ENCODE assay signal across 20 mouse cellular contexts in the genomic region with DNA sequence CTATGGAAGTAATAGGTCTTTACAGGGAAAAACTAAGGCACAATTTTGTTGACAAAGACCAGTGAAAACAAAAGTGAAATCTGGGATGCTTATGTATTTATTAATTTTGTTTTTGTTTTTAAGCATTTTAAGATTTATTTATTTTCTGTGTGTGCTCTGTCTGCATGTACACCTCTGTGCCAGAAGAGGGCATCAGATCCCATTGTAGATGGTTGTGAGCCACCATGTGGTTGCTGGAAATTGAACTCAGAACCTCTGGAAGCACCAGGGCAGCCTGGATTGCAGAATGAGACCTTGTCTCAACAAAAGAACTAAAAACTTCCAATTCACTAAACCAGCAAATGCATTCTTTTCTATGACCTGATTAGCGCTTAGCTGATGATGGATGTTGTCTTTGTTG. TPM values are rescaled to one million over a fixed set of nuclear protein-coding genes. Genes with fewer than 3 reads are reported as not detected.
DNase-seq lines count a peak whose midpoint lies in the region; ATAC-seq and TF ChIP-seq lines count a peak whose summit lies in the region.
"Had no signal": no experiment of that assay in that cellular context is flagged by ENCODE, and none has a peak within 500 bp of the region (broad histone marks: within the 10 kb centered on the region; RNA-seq: fewer than 3 reads in every experiment).

No protein-coding gene starts in this region.

- POLR2A ChIA-PET in Patski (lab: Charles Lee), result no interaction called here

- no peak for TF ChIP-seq POLR2A in kidney, adult 2 months (IDR thresholded peaks at IDR 0.05; ENCODE audit: low read depth, low read length)

- H3K9me3 ChIP-seq in kidney, postnatal 0 days (replicated peaks; ENCODE audit: low read length), result no peaks in the 10 kb centered on the region
- H3K9me3 ChIP-seq in midbrain, postnatal 0 days (ENCODE audit: low read length), result no peaks in the 10 kb centered on the region
- no peaks in the 10 kb centered on the region for H3K9me3 ChIP-seq in midbrain, embryonic 11.5 days (ENCODE audit: control insufficient read depth, low read length)
- H3K9me3 ChIP-seq: heart, embryonic 15.5 days; hindbrain, embryonic 10.5 days; midbrain, embryonic 10.5 days had no signal

- H3K4me1 ChIP-seq in kidney, postnatal 0 days (replicated peaks; ENCODE audit: insufficient read depth, low read length), result no peaks in the 10 kb centered on the region
- H3K4me1 ChIP-seq in kidney, adult 2 months (ENCODE audit: control insufficient read depth, insufficient read depth, low read length), result no peaks in the 10 kb centered on the region
- H3K4me1 ChIP-seq in midbrain, postnatal 0 days (ENCODE audit: insufficient read depth, low read length), result no peaks in the 10 kb centered on the region
- H3K4me1 ChIP-seq in midbrain, embryonic 11.5 days (ENCODE audit: control insufficient read depth, insufficient read depth, low read length), result no peaks in the 10 kb centered on the region
- H3K4me1 ChIP-seq: heart, embryonic 15.5 days; hindbrain, embryonic 10.5 days; midbrain, embryonic 10.5 days had no signal

- no peak for DNase-seq in kidney, postnatal 0 days (ENCODE audit: low spot score)
- DNase-seq in kidney, adult 2 months, result no peak
- no peak for DNase-seq in midbrain, postnatal 0 days (ENCODE audit: low spot score)
- no peak for DNase-seq in midbrain, embryonic 11.5 days (ENCODE audit: low spot score, missing footprints)
- DNase-seq in Patski (ENCODE audit: low read depth, low spot score), result no peak
- no peak for DNase-seq in gastrocnemius, postnatal 14 days
- DNase-seq in cerebellum, adult 9-10 months, result no peak
- DNase-seq: adrenal gland, postnatal 25 days; cerebellum, adult 11-12 months; cerebellum, postnatal 25 days; embryo, embryonic 11 days; heart, adult 18-20 months; kidney, adult 9 months; kidney, postnatal 4 days; lung, adult 18-20 months; right cerebral cortex, postnatal 4 days had no signal

- H3K27ac ChIP-seq in kidney, postnatal 0 days, result no peak overlapping the region
- H3K27ac ChIP-seq in kidney, adult 2 months (ENCODE audit: insufficient read depth, low read depth, low read length), result no peak overlapping the region
- no peak overlapping the region for H3K27ac ChIP-seq in midbrain, postnatal 0 days (ENCODE audit: low read depth, low read length)
- H3K27ac ChIP-seq in midbrain, embryonic 11.5 days (ENCODE audit: low read depth, low read length), result no peak overlapping the region
- H3K27ac ChIP-seq: heart, embryonic 15.5 days; hindbrain, embryonic 10.5 days; macrophage; midbrain, embryonic 10.5 days had no signal

- H3K4me3 ChIP-seq in kidney, postnatal 0 days (replicated peaks; ENCODE audit: low read depth, low read length), result no peak overlapping the region
- H3K4me3 ChIP-seq in kidney, adult 2 months (ENCODE audit: insufficient read depth, low read depth, low read length), result no peak overlapping the region
- no peak overlapping the region for H3K4me3 ChIP-seq in midbrain, postnatal 0 days (ENCODE audit: low read depth, low read length)
- no peak overlapping the region for H3K4me3 ChIP-seq in midbrain, embryonic 11.5 days (ENCODE audit: low read depth, low read length)
- H3K4me3 ChIP-seq: heart, embryonic 15.5 days; hindbrain, embryonic 10.5 days; midbrain, embryonic 10.5 days had no signal

- no peak overlapping the region for H3K4me2 ChIP-seq in kidney, postnatal 0 days (ENCODE audit: low read length)
- no peak overlapping the region for H3K4me2 ChIP-seq in midbrain, postnatal 0 days (ENCODE audit: low read depth, low read length, poor library complexity, severe bottlenecking)
- no peak overlapping the region for H3K4me2 ChIP-seq in midbrain, embryonic 11.5 days
- H3K4me2 ChIP-seq: heart, embryonic 15.5 days had no signal

- H3K36me3 ChIP-seq in kidney, postnatal 0 days (ENCODE audit: insufficient read depth, low read length), result peaks cover 21% of the 10 kb centered on the region
- H3K36me3 ChIP-seq in kidney, adult 2 months (ENCODE audit: control insufficient read depth, insufficient read depth, low read length), result peaks cover 4% of the 10 kb centered on the region; the same call in 1 of the 2 replicates
- H3K36me3 ChIP-seq in midbrain, postnatal 0 days (ENCODE audit: insufficient read depth, low read length), result peaks cover 33% of the 10 kb centered on the region
- H3K36me3 ChIP-seq in midbrain, embryonic 11.5 days (ENCODE audit: control insufficient read depth, insufficient read depth, low read length), result peaks cover 9% of the 10 kb centered on the region; the same call in 1 of the 2 replicates

- intact Hi-C loops in gastrocnemius, postnatal 14 days (cut with DNase I; ENCODE audit: low total_unique reads), result no loop called here

- CTCF ChIA-PET in Patski (lab: Charles Lee), result interaction anchor here (0.7 kb wide), 1 partner anchor 12 kb away, joined by 3 read pairs; no protein-coding TSS in a partner anchor

- no peaks in the 10 kb centered on the region for H3K27me3 ChIP-seq in kidney, postnatal 0 days (ENCODE audit: insufficient read depth, low read length)
- no peaks in the 10 kb centered on the region for H3K27me3 ChIP-seq in kidney, adult 2 months (replicated peaks; ENCODE audit: control insufficient read depth, insufficient read depth, low read length)
- H3K27me3 ChIP-seq in midbrain, postnatal 0 days (ENCODE audit: insufficient read depth, low read length), result no peaks in the 10 kb centered on the region
- H3K27me3 ChIP-seq in midbrain, embryonic 11.5 days (ENCODE audit: control insufficient read depth, insufficient read depth, low read length), result no peaks in the 10 kb centered on the region
- H3K27me3 ChIP-seq in Patski, result no peaks in the 10 kb centered on the region
- H3K27me3 ChIP-seq: heart, embryonic 15.5 days had no signal

- WGBS in kidney, postnatal 0 days, result 95% methylated on average over 1 of the region's 1 CpGs
- WGBS in kidney, adult 2 months, result 100% methylated on average over 1 of the region's 1 CpGs
- 100% methylated on average over 1 of the region's 1 CpGs for WGBS in midbrain, postnatal 0 days
- WGBS in midbrain, embryonic 11.5 days, result 91% methylated on average over 1 of the region's 1 CpGs

- ATAC-seq in kidney, postnatal 0 days (replicated peaks; ENCODE audit: low FRiP score, low read depth), result no peak
- no peak for ATAC-seq in midbrain, postnatal 0 days (ENCODE audit: low FRiP score)
- ATAC-seq in midbrain, embryonic 11.5 days (ENCODE audit: low FRiP score), result no peak
- ATAC-seq in Patski, result no peak

- in situ Hi-C loops in Patski (cut with MboI; ENCODE audit: low pct_unique_long_range_greater_than_20kb), result no loop called here

- peak; percentile 39; the same call in 1 of the 2 replicates for TF ChIP-seq CTCF in kidney, postnatal 0 days (IDR thresholded peaks at IDR 0.05; ENCODE audit: low read depth)
- no peak for TF ChIP-seq CTCF in kidney, adult 2 months (conservative IDR thresholded peaks at IDR 0.05; ENCODE audit: insufficient read depth, insufficient read length, low read depth, low read length)
- TF ChIP-seq CTCF in midbrain, postnatal 0 days (IDR thresholded peaks at IDR 0.05), result peak; percentile 38
- peak; percentile 68 for TF ChIP-seq CTCF in Patski (IDR thresholded peaks at IDR 0.05)

- no peak overlapping the region for H3K9ac ChIP-seq in kidney, postnatal 0 days (ENCODE audit: low read depth, low read length)
- H3K9ac ChIP-seq in midbrain, postnatal 0 days (replicated peaks; ENCODE audit: low read length, poor library complexity, severe bottlenecking), result no peak overlapping the region
- H3K9ac ChIP-seq in midbrain, embryonic 11.5 days (ENCODE audit: low read length), result no peak overlapping the region
- H3K9ac ChIP-seq: heart, embryonic 15.5 days had no signal

RNA-seq across cellular contexts. Expression of a gene that starts 44.5 kb away (rescaled TPM):
- 4.1 and 5.6 TPM in 2 replicates for polyA plus RNA-seq in kidney, postnatal 0 days (2015; fragmentation: Nextera tagmentation; extraction: Ambion mirVana)
- polyA plus RNA-seq in kidney, adult 2 months (2012; rRNA removed), result 11.4 and 13.1 TPM in 2 replicates
- 39.9 and 43.6 TPM in 2 replicates for total RNA-seq in midbrain, postnatal 0 days (2014; rRNA removed)
- polyA plus RNA-seq in midbrain, postnatal 0 days (2015; fragmentation: Nextera tagmentation; extraction: Ambion mirVana), result 6.0 and 7.4 TPM in 2 replicates
- 12.4 and 13.4 TPM in 2 replicates for polyA plus RNA-seq in midbrain, embryonic 11.5 days (2014; fragmentation: Nextera tagmentation; extraction: Ambion mirVana)
- polyA plus RNA-seq in Patski (2021), result 22.7 TPM
- 1 to 10 TPM; 7.1 to 8.1 TPM for total RNA-seq in gastrocnemius, postnatal 14 days (2021)
